Mouse (Mus musculus): Measurements from ENCODE around the gene 2310007B03Rik. TPM values are rescaled to one million over a fixed set of nuclear protein-coding genes. Genes with fewer than 3 reads are reported as not detected.
"Not testable (repeated sequence)": the region's sequence is repeated elsewhere in the genome, so short reads cannot be mapped to it uniquely, and the experiment has no call there.

Gene 2310007B03Rik
- polyA plus RNA-seq (2014; fragmentation: Nextera tagmentation; extraction: Ambion mirVana) = 0.08 and 0.36 TPM in 2 replicates

DNA sequence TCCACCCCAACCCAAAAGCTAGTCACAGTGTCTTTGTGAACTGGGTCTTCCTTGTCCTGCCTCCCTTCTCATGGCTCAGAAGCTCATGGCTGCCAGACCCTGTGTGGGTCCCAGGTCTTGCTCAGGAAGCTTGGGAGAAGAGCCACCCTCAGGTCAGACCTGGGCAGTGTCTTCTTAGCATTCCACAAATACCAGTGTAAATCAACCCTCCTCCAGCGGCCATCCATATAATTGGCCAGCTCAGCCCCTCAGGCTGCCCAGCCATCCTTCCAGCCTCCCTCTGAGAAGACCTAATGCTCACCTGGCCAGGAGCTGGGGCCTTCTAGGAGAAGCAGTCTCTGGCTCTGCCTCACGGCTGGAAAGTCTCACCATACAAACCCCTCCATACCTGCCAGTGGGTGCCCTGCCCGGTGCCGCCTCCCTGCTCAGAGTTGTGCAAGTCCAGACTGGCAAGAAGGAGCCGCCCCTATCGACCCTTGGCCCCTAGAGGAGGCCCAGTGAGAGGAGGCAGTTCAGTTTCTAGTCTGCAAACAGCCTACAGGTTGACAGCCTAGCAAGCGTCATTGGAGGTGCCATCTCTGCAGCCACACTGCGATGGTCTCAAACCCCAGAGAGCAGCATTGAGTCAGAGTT is at the start of gene 2310007B03Rik:
Gene 2310007B03Rik, minus strand, starts transcription at position 448 of the 633 bp plus-strand sequence.
- Histone ChIP-seq H3K36me3 (replicated peaks; ENCODE audit: control insufficient read depth, insufficient read depth, low read depth, low read length) (no peaks in the 10 kb centered on the region), H3K27me3 (ENCODE audit: control insufficient read depth, insufficient read depth, low read length) (no peaks in the 10 kb centered on the region), H3K9me3 (replicated peaks; ENCODE audit: control insufficient read depth, low read length) (no peaks in the 10 kb centered on the region), H3K9ac (replicated peaks; ENCODE audit: low read length) (no peak within 1 kb of the TSS), H3K4me3 (ENCODE audit: low read depth, low read length) (no peak within 1 kb of the TSS), H3K4me1 (ENCODE audit: control insufficient read depth, insufficient read depth, low read length) (no peaks in the 10 kb centered on the region), H3K4me2 (ENCODE audit: low read depth, low read length) (no peak within 1 kb of the TSS), H3K27ac (replicated peaks; ENCODE audit: low read depth, low read length) (no peak within 1 kb of the TSS)
- 64% methylated on average over 8 of the region's 8 CpGs for WGBS
- DNase-seq (ENCODE audit: low spot score) (no peak), ATAC-seq (replicated peaks; ENCODE audit: insufficient number of reproducible peaks, low FRiP score, low TSS enrichment, low read depth) (no peak)

DNA sequence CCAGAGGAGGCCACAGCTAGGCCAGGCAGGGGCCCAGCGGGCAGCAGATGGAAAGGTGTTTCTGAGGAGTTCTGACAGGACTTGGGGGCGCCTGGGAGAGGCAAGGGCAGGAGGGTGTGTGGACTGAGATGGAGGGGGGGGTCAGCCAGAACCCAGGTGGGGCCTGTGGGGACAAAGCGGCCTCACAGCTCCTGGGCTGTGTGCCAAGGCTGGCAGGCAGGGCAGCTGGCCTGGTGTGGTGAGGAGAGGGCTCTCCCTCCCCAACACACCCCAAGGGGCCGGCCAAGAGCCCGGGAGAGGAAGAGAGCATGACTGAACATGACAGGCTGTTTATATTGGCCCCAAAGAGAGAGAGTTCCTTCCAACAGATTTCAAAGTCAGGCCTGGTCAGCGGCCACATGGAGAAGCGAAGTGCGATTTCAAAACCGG is 49.5 kb upstream of the 2310007B03Rik start:
- Histone ChIP-seq H3K36me3 (replicated peaks; ENCODE audit: control insufficient read depth, insufficient read depth, low read depth, low read length) (no peaks in the 10 kb centered on the region), H3K27ac (replicated peaks; ENCODE audit: low read depth, low read length) (peak overlapping the region; percentile 23), H3K9me3 (replicated peaks; ENCODE audit: control insufficient read depth, low read length) (no peaks in the 10 kb centered on the region), H3K4me2 (ENCODE audit: low read depth, low read length) (no peak overlapping the region), H3K4me1 (ENCODE audit: control insufficient read depth, insufficient read depth, low read length) (no peaks in the 10 kb centered on the region; the same call in 1 of the 2 replicates), H3K9ac (replicated peaks; ENCODE audit: low read length) (no peak overlapping the region), H3K27me3 (ENCODE audit: control insufficient read depth, insufficient read depth, low read length) (no peaks in the 10 kb centered on the region), H3K4me3 (ENCODE audit: low read depth, low read length) (no peak overlapping the region)
- ATAC-seq (replicated peaks; ENCODE audit: insufficient number of reproducible peaks, low FRiP score, low TSS enrichment, low read depth) = peak; percentile 54
- DNase-seq (ENCODE audit: low spot score) = peak; percentile 53
- WGBS = 29% methylated on average over 9 of the region's 9 CpGs

DNA sequence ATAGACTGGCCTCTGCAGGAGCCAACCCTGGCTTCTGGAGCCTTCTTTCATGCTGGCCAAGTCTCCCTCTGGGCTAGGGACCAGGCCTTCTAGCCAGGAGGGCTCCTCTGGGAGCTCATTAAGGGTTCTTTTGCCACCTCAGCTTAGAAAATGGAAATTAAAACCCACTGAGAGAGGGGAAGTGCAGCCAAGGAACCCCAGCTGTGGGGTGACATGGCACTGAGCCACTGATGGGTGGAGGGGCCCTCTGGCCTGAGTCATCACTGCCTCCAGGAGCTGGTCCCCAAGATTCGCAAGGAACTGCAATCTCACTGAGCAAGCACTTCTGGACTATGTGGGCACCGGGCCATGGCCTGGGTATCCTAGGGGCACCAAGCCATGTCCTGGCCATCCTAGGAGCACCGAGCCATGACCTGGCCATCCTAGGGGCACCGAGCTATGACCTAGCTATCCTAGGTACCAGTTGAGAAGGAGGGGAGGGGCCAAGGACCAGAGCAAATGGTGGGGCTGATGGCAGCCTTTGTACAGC is 46.9 kb upstream of the 2310007B03Rik start:
- H3K9ac ChIP-seq (replicated peaks; ENCODE audit: low read length) = no peak overlapping the region
- no peak overlapping the region for H3K27ac ChIP-seq (replicated peaks; ENCODE audit: low read depth, low read length)
- no peaks in the 10 kb centered on the region for H3K9me3 ChIP-seq (replicated peaks; ENCODE audit: control insufficient read depth, low read length)
- H3K4me2 ChIP-seq (ENCODE audit: low read depth, low read length) = no peak overlapping the region
- no peak for ATAC-seq (replicated peaks; ENCODE audit: insufficient number of reproducible peaks, low FRiP score, low TSS enrichment, low read depth)
- no peaks in the 10 kb centered on the region; the same call in 1 of the 2 replicates for H3K4me1 ChIP-seq (ENCODE audit: control insufficient read depth, insufficient read depth, low read length)
- no peaks in the 10 kb centered on the region for H3K36me3 ChIP-seq (replicated peaks; ENCODE audit: control insufficient read depth, insufficient read depth, low read depth, low read length)
- no peaks in the 10 kb centered on the region for H3K27me3 ChIP-seq (ENCODE audit: control insufficient read depth, insufficient read depth, low read length)
- no peak for DNase-seq (ENCODE audit: low spot score)
- 95% methylated on average over 4 of the region's 4 CpGs for WGBS
- no peak overlapping the region for H3K4me3 ChIP-seq (ENCODE audit: low read depth, low read length)

DNA sequence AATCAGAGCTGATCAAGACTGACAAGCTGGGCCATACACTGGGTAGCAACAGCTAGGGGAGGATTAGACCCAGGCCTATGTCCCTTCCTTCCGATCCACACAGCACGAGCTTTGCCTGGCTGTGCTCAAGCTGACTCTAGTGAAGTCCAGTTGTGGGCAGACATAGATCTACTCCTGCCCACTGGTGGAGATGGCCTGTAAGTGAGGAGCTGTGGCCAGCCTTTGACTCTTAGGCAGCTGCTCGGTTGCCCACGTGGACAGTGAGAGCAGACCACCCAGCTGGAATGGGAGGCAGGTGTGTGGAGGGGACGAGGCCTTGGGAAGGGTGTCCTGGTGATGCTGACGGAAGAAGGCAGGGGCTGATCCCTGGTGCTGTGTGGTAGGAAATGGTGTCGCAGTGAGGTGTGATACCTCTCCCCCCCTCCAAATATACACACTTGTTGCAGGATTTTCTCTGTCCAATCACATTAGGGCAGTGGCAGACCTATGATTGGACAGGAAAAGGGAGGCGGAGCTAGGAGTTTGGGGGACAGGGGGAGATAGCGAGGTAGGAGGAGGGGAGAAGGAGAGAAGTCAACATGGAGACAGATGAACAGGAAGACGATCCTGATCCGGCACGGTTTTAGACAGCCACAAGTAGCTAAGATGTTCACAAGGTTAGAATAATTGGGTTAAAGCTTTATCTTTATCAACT is 45.7 kb upstream of the 2310007B03Rik start:
- Histone ChIP-seq H3K9me3 (replicated peaks; ENCODE audit: control insufficient read depth, low read length) (no peaks in the 10 kb centered on the region), H3K9ac (replicated peaks; ENCODE audit: low read length) (no peak overlapping the region), H3K36me3 (replicated peaks; ENCODE audit: control insufficient read depth, insufficient read depth, low read depth, low read length) (no peaks in the 10 kb centered on the region), H3K27ac (replicated peaks; ENCODE audit: low read depth, low read length) (no peak overlapping the region), H3K4me2 (ENCODE audit: low read depth, low read length) (no peak overlapping the region), H3K4me1 (ENCODE audit: control insufficient read depth, insufficient read depth, low read length) (no peaks in the 10 kb centered on the region; the same call in 1 of the 2 replicates), H3K4me3 (ENCODE audit: low read depth, low read length) (no peak overlapping the region), H3K27me3 (ENCODE audit: control insufficient read depth, insufficient read depth, low read length) (no peaks in the 10 kb centered on the region)
- DNase-seq (ENCODE audit: low spot score) (peak; percentile 24), ATAC-seq (replicated peaks; ENCODE audit: insufficient number of reproducible peaks, low FRiP score, low TSS enrichment, low read depth) (no peak)
- 51% methylated on average over 12 of the region's 12 CpGs for WGBS

DNA sequence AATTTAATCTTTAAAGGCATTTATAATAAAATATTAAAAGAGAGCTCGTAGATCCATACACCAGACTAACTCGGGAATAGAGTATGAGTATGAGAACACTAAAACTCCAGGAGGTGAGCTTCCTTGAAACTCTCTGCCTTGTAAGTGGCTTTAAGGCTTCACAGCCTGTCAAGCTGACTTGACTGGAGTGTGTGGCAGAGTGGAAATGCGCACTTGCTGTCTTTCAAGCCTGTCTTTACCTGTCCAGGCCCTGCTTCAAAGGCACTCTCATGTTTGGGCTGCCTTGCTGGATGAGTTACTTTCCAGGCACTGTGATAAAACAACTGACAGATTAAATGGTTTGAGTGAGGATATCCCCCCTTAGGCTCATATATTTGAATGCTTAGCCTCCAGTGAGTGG is 37.2 kb upstream of the 2310007B03Rik start:
- H3K27ac ChIP-seq (replicated peaks; ENCODE audit: low read depth, low read length) = no peak overlapping the region
- no peak for DNase-seq (ENCODE audit: low spot score)
- no peaks in the 10 kb centered on the region for H3K36me3 ChIP-seq (replicated peaks; ENCODE audit: control insufficient read depth, insufficient read depth, low read depth, low read length)
- no peaks in the 10 kb centered on the region for H3K4me1 ChIP-seq (ENCODE audit: control insufficient read depth, insufficient read depth, low read length)
- WGBS = 82% methylated on average over 3 of the region's 3 CpGs
- no peak for ATAC-seq (replicated peaks; ENCODE audit: insufficient number of reproducible peaks, low FRiP score, low TSS enrichment, low read depth)
- no peak overlapping the region for H3K4me2 ChIP-seq (ENCODE audit: low read depth, low read length)
- H3K9me3 ChIP-seq (replicated peaks; ENCODE audit: control insufficient read depth, low read length) = no peaks in the 10 kb centered on the region
- H3K4me3 ChIP-seq (ENCODE audit: low read depth, low read length) = no peak overlapping the region
- no peaks in the 10 kb centered on the region for H3K27me3 ChIP-seq (ENCODE audit: control insufficient read depth, insufficient read depth, low read length)
- no peak overlapping the region for H3K9ac ChIP-seq (replicated peaks; ENCODE audit: low read length)

DNA sequence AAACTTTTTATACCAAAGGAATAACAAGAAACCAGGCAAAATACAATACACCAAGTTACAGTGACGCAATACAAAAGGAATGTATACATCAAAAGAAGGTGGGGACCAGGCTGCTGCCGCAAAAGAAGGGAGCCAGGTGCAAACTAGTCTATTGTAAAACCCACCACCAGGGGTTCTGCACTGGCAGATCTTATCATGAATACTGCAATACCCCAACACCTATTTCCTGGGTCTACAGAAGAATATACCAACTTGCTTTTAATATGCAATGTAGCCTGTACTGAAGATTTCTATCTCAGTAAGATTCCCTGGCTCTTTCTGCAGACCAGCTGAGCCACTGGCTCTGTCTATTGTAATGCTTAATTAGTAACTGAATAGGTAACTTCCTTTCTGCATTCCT is 36.7 kb upstream of the 2310007B03Rik start:
- not testable (repeated sequence) for H3K36me3 ChIP-seq (replicated peaks; ENCODE audit: control insufficient read depth, insufficient read depth, low read depth, low read length); H3K4me1 ChIP-seq (ENCODE audit: control insufficient read depth, insufficient read depth, low read length); ATAC-seq (replicated peaks; ENCODE audit: insufficient number of reproducible peaks, low FRiP score, low TSS enrichment, low read depth); H3K4me3 ChIP-seq (ENCODE audit: low read depth, low read length); DNase-seq (ENCODE audit: low spot score); H3K9me3 ChIP-seq (replicated peaks; ENCODE audit: control insufficient read depth, low read length); H3K4me2 ChIP-seq (ENCODE audit: low read depth, low read length); H3K27ac ChIP-seq (replicated peaks; ENCODE audit: low read depth, low read length); H3K9ac ChIP-seq (replicated peaks; ENCODE audit: low read length); H3K27me3 ChIP-seq (ENCODE audit: control insufficient read depth, insufficient read depth, low read length)
- 94% methylated on average over 2 of the region's 2 CpGs for WGBS

DNA sequence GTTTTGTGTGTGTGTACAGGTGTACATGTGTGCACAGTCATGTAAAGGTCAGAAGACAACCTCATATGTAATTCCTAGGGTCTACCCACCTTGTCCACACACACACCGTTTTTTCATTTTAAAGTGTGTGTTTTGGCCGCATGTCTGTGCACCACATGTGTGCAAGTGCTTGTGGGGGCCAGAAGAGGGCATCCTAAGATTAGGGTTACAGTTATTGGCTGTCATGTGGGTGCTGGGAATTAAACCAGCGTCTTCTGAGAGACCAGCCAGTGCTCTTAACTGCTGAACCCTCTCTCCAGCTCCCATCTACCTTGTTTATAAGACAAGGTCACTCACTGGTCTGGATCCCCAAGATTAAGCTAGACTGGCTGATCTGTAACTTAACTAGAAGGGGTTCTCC is 34.2 kb upstream of the 2310007B03Rik start:
- ATAC-seq (replicated peaks; ENCODE audit: insufficient number of reproducible peaks, low FRiP score, low TSS enrichment, low read depth) (no peak), DNase-seq (ENCODE audit: low spot score) (no peak)
- H3K9me3 ChIP-seq (replicated peaks; ENCODE audit: control insufficient read depth, low read length) = no peaks in the 10 kb centered on the region
- H3K4me2 ChIP-seq (ENCODE audit: low read depth, low read length) = no peak overlapping the region
- no peaks in the 10 kb centered on the region for H3K36me3 ChIP-seq (replicated peaks; ENCODE audit: control insufficient read depth, insufficient read depth, low read depth, low read length)
- H3K9ac ChIP-seq (replicated peaks; ENCODE audit: low read length) = no peak overlapping the region
- 91% methylated on average over 3 of the region's 3 CpGs for WGBS
- no peaks in the 10 kb centered on the region for H3K4me1 ChIP-seq (ENCODE audit: control insufficient read depth, insufficient read depth, low read length)
- H3K27me3 ChIP-seq (ENCODE audit: control insufficient read depth, insufficient read depth, low read length) = no peaks in the 10 kb centered on the region; the same call in 1 of the 2 replicates
- H3K4me3 ChIP-seq (ENCODE audit: low read depth, low read length) = no peak overlapping the region
- no peak overlapping the region for H3K27ac ChIP-seq (replicated peaks; ENCODE audit: low read depth, low read length)

DNA sequence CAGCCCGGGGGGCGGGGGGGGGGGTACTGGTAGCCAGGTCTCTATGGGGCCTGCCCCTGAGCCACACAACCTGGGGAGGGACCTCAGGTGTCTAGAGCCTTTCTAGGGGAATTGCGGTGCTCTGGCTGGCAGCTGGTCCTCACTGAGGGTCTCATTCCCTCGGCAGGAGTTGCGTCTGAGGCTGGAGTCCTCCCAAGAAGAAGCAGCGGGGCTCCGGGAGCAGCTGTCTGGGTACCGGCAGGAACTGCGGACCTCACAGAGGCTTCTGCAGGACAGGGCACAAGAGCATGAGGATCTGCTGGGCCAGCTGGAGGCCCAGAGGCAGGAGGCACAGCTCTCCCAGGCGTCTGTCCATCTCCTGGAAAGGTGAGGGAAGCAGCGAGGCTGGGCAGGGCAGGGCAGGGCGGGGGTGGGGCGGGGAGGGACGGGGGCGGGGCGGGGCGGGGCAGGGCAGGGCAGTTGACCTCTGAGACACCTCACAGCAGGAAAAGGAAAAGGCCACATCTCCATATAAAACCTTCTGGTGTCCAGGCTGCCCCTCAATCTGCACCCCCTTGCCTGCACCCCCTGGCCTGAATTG is 30.1 kb upstream of the 2310007B03Rik start:
- Histone ChIP-seq H3K9me3 (replicated peaks; ENCODE audit: control insufficient read depth, low read length) (no peaks in the 10 kb centered on the region), H3K4me3 (ENCODE audit: low read depth, low read length) (no peak overlapping the region), H3K9ac (replicated peaks; ENCODE audit: low read length) (no peak overlapping the region), H3K4me2 (ENCODE audit: low read depth, low read length) (peak overlapping the region; percentile 11; the same call in 1 of the 2 replicates), H3K27ac (replicated peaks; ENCODE audit: low read depth, low read length) (no peak overlapping the region), H3K4me1 (ENCODE audit: control insufficient read depth, insufficient read depth, low read length) (no peaks in the 10 kb centered on the region), H3K27me3 (ENCODE audit: control insufficient read depth, insufficient read depth, low read length) (no peaks in the 10 kb centered on the region; the same call in 1 of the 2 replicates), H3K36me3 (replicated peaks; ENCODE audit: control insufficient read depth, insufficient read depth, low read depth, low read length) (no peaks in the 10 kb centered on the region)
- 5% methylated on average over 9 of the region's 17 CpGs for WGBS
- no peak for DNase-seq (ENCODE audit: low spot score)
- no peak for ATAC-seq (replicated peaks; ENCODE audit: insufficient number of reproducible peaks, low FRiP score, low TSS enrichment, low read depth)
